Mouse (Mus musculus) central nervous system, embryonic 11.5 days (tissue): ENCODE measurements around the gene Arhgef19. TPM values are rescaled to one million over a fixed set of nuclear protein-coding genes. Genes with fewer than 3 reads are reported as not detected.

Experiments used
- polyA plus RNA-seq: library from polyadenylated mRNA; depleted of rRNA; stranded (reverse); fragments of >200 nt; gene quantifications from 2 replicates; pipeline ENCODE4 v1.2.3, GENCODE M21; 2012; rRNA removed

The Arhgef19 gene
- 1.4 and 3.9 TPM in 2 replicates for polyA plus RNA-seq

GRCm38 (mm10) chr4:141239388-141240125, at the start of gene Arhgef19:
Arhgef19 (plus strand) TSS chr4:141239499.

GRCm38 (mm10) chr4:141213770-141214336, 25.4 kb upstream of the Arhgef19 start, which contains the start of gene Rsg1:
Rsg1 (plus strand) TSS chr4:141213956.

GRCm38 (mm10) chr4:141301116-141301553, 61.8 kb downstream of the Arhgef19 start, which contains the start of gene Epha2:
Epha2 (plus strand) TSS chr4:141301240.

Other genes with a start within 250 kb of the Arhgef19 start
- gene Mfap2, start 229.1 kb upstream of the Arhgef19 start, polyA plus RNA-seq: 178 and 251 TPM in 2 replicates
- gene Crocc, start 178.9 kb upstream of the Arhgef19 start, polyA plus RNA-seq: 37.5 and 62.7 TPM in 2 replicates
- gene Necap2, start 161.1 kb upstream of the Arhgef19 start, polyA plus RNA-seq: 43.7 and 56.2 TPM in 2 replicates
- gene Spata21, start 151.2 kb upstream of the Arhgef19 start, polyA plus RNA-seq: 0.05 TPM in 1 of 2 replicates, not detected in the other
- 47.5 and 57.5 TPM in 2 replicates for gene Szrd1, start 99.7 kb upstream of the Arhgef19 start, polyA plus RNA-seq
- gene Fbxo42, start 91.6 kb upstream of the Arhgef19 start, polyA plus RNA-seq: 17.6 and 19.8 TPM in 2 replicates
- 4.7 and 6.5 TPM in 2 replicates for gene Rsg1, start 25.5 kb upstream of the Arhgef19 start, polyA plus RNA-seq
- 7.2 and 7.7 TPM in 2 replicates for gene Epha2, start 61.7 kb downstream of the Arhgef19 start, polyA plus RNA-seq
- gene Fam131c, start 128.7 kb downstream of the Arhgef19 start, polyA plus RNA-seq: 1.1 and 1.8 TPM in 2 replicates
- gene Clcnka, start 159.2 kb downstream of the Arhgef19 start, polyA plus RNA-seq: 0.01 and 0.26 TPM in 2 replicates
- gene Clcnkb, start 176.5 kb downstream of the Arhgef19 start, polyA plus RNA-seq: 0.02 and 0.32 TPM in 2 replicates
- gene Hspb7, start 181.3 kb downstream of the Arhgef19 start, polyA plus RNA-seq: 2.5 and 5.3 TPM in 2 replicates
- gene Srarp, start 196.6 kb downstream of the Arhgef19 start, polyA plus RNA-seq: 0.09 TPM in 1 of 2 replicates, not detected in the other
- gene Zbtb17, start 205.2 kb downstream of the Arhgef19 start, polyA plus RNA-seq: 48.1 and 56.3 TPM in 2 replicates